Mouse (Mus musculus): ENCODE results near the gene Dis3l.
"Not testable (repeated sequence)": the region's sequence is repeated elsewhere in the genome, so short reads cannot be mapped to it uniquely, and the experiment has no call there.

Gene Dis3l

DNA sequence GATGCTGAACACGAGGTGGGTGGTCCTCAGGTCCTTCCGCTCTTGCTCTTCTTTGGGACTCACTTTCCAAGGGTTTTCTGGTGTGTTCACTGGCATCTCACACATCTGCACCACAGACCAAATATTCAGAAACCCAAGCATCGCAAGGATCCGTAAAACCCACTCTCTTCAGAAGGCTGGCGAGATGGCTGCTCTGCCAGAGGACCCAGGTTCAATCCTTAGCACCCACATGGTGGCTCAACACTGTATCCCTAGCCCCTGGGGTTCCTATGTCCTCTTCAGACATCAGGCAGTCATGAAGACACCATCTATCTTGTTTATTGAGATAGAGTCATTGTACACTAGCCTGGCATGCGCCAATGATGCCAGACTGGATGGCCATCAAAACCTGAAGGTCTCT is 26.4 kb downstream of the Dis3l start:
- DNase-seq: no peak

DNA sequence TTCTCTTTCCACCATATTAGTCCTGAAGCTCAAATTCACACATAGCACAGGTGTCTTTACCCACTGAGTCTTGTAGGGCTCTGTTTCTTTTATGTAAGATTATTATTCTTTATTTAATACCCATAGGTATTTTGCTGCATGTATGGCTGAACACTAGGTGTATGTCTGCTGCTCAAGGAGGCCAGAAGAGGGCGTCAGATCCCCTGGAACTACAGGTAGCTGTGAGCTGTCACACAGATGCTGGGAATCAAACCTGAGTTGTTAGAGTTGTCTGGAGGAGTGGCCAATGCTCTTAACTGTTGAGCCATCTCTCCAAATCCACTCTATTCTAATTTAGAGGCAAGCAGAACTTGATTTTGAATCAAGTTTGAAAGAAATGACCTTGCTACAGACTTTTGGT is 29.0 kb downstream of the Dis3l start:
- DNase-seq: no peak

GRCm38 (mm10) chr9:64310996-64311785 is 29.9 kb downstream of the Dis3l start:
- no peak for DNase-seq

DNA sequence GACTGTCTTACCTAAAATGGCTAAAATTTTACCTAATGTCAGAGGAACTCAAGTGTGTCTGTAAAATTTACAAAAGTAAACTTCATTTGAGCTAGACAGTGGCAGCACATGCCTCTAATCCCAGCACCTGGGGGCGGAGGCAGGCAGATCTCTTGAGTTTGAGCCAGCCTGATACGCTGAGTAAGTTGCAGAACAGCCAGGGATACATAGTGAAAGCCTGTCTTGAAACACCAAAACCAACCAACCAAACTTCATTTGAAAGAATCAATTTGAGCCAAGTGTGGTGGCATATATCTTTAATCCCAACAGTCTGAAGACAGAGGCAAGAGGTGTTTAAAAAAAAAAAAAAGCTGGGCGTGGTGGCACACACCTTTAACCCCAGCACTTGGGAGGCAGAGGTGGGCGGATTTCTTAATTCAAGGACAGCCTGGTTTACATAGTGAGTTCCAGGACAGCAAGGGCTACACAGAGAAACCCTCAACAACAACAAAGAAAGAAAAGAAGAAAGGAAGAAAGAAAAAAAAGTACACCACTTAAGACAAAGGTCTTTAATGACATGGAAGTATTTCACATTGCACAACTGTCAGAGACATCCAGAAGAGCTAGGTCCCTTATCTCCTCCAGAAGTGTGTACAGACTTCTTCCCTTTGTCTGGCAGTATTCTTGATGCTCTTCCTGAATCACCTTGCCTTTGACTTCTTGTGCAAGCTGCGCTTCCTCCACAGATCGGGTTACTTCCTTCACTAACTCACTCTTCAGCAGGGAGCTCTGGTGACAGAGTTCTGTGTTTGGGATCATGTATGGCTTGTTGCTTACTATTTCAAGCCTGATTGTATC is 34.4 kb downstream of the Dis3l start:
- no peak for DNase-seq

GRCm38 (mm10) chr9:64303086-64303485 is 38.0 kb downstream of the Dis3l start:
- not testable (repeated sequence) for DNase-seq

DNA sequence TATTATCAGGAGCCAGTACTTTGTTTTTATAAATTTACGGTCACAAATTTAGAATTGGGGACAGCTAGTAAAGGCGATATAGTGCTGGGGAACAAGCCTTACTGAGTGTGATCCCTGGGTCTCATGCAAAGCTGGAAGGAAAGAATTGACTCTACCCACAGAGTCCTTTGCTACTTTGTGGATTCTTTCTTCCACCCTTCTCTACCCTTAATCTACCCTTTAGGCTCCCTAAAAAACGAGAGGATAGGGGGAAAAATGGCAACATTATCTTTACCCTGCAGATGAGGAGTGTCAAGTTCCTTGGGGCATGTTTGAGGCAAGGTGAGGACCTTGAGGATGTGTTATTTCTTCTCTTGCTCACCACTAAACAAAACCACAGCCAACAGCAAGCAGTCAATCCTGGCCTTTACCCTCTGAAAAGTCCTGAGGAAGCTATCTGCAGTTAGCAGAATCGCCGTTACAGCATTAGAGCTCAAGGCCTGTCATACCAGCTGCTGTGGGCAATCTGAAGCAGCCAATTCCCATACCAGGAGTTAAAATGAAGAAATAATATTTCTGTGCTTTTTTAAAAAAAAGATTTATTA is 58.6 kb downstream of the Dis3l start:
- DNase-seq: no peak

GRCm38 (mm10) chr9:64281781-64282178 is 59.3 kb downstream of the Dis3l start:
- DNase-seq: no peak

GRCm38 (mm10) chr9:64281105-64281780 is 59.8 kb downstream of the Dis3l start, which contains the start of gene Tipin:
Gene Tipin, plus strand, starts transcription at chr9:64281581.
- DNase-seq: peak; percentile 93 to 96

- no peak for DNase-seq
Observed at GRCm38 (mm10) chr9:64278665-64279310, 62.3 kb downstream of the Dis3l start.

DNA sequence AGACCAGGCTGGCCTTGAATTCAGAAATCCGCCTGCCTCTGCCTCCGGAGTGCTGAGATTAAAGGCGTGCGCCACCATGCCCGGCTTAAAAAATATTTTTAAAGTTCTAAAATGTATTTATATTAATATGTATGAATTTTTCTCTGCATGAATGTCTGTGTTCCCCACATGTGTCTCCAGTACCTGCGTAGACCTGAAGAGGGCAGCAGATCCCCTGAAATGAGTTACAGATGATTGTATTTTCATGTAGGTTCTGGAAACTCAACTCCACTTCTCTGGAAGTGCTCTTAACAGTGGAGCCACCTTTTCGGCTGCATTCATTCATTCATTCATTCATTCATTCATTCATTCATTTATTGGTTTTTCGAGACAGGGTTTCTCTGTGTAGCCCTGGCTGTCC is 63.4 kb downstream of the Dis3l start:
- peak; percentile 52 to 72 for DNase-seq

DNA sequence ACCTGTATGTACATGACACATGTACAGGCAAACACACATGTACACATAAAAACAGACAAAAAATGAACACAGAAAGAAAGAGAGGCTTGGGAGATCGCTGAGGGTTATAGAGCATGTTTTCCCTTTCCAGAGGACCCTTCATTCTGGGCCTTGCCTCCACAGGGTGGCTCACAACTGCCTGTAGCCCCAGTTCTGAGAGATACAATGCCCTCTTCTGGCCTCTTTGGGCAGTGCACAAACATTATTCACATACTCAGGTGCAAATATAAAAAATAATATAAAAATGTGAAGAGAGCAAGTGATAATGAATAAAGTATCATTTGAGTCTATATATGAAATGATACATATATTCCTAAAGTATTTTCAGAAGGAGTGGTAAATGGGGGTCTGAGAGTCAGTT is 66.2 kb downstream of the Dis3l start:
- DNase-seq: no peak

DNA sequence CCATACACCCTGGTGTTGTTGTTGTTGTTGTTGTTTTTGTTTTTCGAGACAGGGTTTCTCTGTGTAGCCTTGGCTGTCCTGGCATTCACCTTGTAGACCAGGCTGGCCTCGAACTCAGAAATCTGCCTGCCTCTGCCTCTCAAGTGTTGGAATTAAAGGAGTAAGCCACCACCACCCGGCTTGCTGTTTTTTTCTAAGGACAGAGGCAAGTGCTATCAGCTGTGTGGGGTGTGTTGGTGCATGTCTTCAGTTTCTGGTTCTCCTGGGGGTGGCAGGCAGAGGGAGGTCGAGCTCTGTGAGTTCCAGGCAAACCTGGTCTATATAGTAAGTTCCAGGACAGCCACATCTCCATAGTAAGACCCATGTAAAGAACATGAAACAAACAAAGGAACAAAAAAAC is 66.8 kb downstream of the Dis3l start:
- DNase-seq: no peak

DNA sequence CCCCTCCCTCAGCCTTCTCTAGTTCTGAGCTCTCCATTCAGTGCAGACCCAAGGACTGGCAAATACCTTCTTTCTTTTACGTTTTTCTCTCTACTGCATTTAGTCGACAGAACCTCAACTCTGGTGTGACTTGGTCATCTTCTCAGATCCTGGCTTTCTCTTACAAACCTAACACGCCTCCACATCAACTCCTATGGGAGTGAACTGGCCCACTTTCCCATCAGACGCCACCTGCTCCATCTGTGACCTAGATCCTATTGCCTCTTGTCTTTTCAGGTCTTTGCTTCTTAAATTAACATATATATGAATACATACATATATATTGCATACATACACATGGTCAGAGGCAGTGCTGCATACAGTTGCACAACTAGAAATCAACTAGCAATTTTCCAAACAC is 67.3 kb downstream of the Dis3l start:
- no peak for DNase-seq

- DNase-seq: peak; percentile 40 to 50
Observed at GRCm38 (mm10) chr9:64272611-64273010, 68.5 kb downstream of the Dis3l start.

DNA sequence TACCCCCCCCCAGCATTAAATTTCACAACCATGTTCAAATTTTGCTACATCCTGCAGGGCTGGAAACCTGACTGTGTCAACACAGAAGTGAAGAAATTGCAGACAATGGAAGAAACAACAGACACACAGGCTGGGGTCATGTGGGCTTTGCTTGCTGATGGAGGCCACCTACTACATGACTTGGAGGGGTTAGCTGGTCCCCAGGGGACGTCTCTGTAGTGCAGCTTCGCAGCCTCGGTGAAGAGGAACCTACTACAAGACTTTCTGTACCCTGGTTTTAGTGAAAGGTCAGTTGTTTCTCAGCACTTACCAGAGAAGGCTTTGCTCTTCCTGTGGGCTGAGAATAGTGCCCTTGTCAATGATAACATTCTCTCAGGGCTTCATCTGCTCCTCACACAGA is 69.8 kb downstream of the Dis3l start:
- no peak for DNase-seq

GRCm38 (mm10) chr9:64268836-64269235 is 72.3 kb downstream of the Dis3l start:
- not testable (repeated sequence) for DNase-seq

DNA sequence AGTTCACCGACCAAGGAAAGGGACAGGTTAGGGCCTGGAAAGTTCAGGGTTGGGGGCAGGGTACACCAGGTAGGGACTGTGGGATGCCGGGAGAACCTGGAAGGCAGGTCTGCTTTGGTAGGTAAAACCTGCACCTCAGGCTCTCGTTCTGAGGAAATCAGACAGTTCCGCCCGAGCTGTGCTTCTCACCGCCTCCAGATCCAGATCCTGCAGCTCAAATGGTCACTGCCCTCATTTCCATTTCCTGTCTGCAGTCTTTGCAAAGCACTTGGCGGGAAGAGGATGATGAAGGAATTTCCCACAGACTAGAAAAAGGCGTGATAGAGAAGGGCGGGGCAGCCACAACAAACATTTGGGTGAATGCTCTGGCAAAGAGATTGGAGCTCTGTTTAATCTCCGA is 72.9 kb downstream of the Dis3l start:
- no peak for DNase-seq

DNA sequence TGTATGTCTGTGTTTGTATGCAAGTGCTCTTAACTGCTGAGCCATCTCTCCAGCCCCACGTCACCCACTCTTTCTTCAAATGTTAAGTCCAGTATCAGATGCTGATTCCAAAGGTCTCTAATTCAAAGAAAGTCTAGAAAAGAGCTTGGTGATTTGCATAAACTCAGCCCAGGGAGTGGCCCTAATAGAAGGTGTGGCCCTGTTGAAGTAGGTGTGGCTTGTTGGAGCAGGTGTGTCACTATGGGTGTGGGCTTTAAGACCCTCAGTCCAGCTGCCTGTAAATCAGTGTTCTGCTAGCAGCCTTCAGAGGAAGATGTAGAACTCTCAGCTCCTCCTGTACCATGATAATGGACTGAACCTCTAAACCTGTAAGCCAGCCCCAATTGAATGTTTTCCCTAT is 73.9 kb downstream of the Dis3l start:
- no peak for DNase-seq

DNA sequence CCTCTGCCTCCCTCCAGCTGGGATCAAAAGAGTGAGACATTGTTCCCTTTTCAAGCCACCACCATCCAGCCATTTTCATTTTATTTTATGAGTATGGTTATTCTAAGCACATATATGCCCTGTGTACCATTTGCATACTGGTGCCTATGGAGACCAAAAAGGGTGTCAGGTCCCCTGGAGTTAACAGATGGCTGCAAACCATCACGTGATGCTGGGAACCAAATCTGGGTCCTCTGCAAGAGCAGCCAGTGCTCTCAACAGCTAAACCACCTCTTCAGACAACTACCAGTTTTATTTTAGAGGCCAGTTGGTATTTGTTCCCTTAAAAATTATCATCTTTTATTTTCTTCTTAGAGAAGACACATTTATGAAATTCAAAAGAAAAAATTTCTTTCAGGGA is 76.3 kb downstream of the Dis3l start:
- no peak for DNase-seq

DNA sequence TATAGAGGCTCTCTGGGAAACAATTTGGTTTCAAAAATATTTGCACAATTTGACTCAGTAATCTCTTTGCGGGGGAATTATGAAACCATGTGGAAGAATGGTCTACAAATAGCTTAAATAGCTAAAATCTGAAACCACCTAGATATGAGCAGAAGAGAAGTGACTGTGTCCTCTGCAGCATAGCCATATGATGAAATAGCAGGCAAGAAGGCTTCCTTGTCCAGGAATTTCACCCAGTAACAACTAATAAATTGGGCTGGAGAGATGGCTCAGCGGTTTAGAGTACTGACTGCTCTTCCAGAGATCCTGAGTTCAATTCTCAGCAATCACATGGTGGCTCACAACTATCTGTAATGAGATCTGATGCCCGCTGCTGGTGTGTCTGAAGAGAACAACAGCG is 80.1 kb downstream of the Dis3l start:
- no peak for DNase-seq

- DNase-seq: peak; percentile 65 to 84
Observed at GRCm38 (mm10) chr9:64259906-64260305, 81.2 kb downstream of the Dis3l start.

Measured in lung, adult 18-20 months (tissue).